Mouse (Mus musculus): ENCODE measurements at regions not wholly inside any gene's neighbourhood (a gene's known extent, or its start where the extent isn't known, plus 50 kb on each side); places are given as distances from the start of the nearest gene placed in this dataset.

DNA sequence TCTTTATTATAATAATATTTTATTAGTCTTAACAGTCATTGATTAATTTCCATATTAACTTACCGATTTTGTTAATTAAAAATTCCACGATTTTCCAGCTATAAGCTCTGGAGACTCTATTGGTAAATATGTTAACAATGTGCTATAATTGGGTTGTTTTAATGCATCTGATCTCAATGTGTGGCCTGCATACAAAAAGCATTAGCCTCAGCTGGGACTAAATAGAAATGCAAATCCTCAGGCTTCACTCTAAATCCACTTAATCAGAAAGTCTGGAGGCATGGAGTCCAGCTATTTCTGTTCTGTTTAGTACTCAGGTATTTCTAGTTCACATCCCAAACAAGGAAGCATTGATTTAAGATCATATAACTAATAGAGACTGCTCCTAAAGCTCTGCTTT is 427.7 kb downstream of the Tdrd3 start:
- TF ChIP-seq CTCF (conservative IDR thresholded peaks at IDR 0.05; ENCODE audit: low read length) = no peak
- no peak for TF ChIP-seq NANOG (IDR thresholded peaks at IDR 0.05; ENCODE audit: borderline replicate concordance, low read length)
- TF ChIP-seq POU5F1 (IDR thresholded peaks at IDR 0.05; ENCODE audit: borderline replicate concordance, low read length) = no peak
